Mouse (Mus musculus) spleen, postnatal 4 days (tissue): ENCODE results near the gene Car9.
"Not testable (repeated sequence)": the region's sequence is repeated elsewhere in the genome, so short reads cannot be mapped to it uniquely, and the experiment has no call there.

Experiments
- DNase-seq, 2 experiments: peaks; one replicate each; pipeline ENCODE4 v3.0.0; 2022; ENCODE audit warnings: low spot score in 2 of 2

Gene Car9

DNA sequence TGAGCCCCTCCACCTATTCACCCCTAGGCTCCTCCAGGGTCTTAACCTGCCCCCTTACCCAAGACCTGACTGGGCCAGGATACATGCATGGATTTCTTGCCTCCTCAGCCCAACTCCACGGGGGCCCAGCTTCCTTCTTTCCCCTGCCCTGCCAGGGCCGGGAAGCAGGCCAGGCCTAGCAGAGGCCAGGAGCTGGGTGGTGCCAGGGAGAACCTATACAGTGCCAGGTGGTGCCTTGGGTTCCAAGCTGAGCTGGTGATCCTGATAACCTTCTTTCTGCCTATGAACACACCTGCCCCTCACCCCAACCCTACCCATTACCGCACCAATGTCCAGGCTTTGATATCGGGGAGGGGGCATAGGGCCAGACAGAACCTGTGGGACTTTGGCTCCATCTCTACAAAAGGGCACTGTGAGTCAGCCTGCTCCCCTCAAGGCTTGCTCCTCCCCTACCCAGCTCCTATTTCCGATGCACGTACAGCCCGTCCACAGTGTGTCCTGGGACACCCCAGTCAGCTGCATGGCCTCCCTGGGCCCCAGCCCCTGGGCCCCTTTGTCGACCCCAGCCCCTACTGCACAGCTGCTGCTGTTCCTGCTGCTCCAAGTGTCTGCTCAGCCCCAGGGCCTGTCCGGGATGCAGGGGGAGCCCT is at the start of gene Car9:
Gene Car9 (plus strand): TSS at position 431 of the 650 bp plus-strand sequence.
- DNase-seq = no peak

- DNase-seq = peak; percentile 57 to 72
Measured at GRCm38 (mm10) chr4:43457124-43457523, 49.6 kb upstream of the Car9 start.

- no peak for DNase-seq
Measured at GRCm38 (mm10) chr4:43463102-43463501, 43.7 kb upstream of the Car9 start.

GRCm38 (mm10) chr4:43465935-43466334 is 40.8 kb upstream of the Car9 start:
- DNase-seq = no peak

GRCm38 (mm10) chr4:43466872-43467271 is 39.9 kb upstream of the Car9 start:
- DNase-seq = no peak

GRCm38 (mm10) chr4:43470301-43470700 is 36.5 kb upstream of the Car9 start:
- no peak for DNase-seq

DNA sequence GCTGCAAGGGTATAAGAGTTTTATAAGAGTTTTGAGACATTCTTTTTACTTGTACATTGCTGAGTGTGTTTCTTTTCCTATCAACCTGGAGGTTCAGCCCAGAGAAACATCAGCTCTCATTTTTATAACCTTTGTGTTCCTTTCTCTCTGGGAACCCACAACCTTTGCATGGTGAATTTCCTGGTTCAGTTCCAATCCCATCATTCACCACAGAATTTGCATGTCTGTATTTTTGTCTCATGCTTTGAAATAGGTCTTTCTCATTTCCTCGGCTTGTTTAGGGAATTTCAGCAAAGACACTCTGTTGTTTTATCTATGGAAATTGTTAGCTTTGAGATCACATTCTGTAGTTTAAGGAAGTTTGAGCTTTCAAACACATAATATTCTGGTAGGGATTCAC is 33.1 kb upstream of the Car9 start:
- DNase-seq = no peak

DNA sequence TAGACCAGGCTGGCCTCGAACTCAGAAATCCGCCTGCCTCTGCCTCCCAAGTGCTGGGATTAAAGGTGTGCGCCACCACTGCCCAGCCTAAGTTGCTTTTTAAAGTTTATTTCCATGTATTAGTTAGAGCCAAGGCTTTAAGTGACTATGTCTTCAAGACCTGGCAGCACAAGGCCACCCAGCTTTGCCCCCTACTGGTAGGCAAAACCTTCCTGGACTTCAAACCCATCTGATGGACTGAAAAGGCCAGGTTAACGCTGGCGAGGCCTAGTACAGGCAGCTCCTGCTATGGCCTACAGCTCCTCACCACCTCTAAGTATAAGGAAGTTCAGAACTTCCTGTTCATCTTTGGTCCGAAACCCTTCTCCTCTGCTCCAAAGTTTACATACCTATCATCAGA is 30.2 kb upstream of the Car9 start:
- DNase-seq = no peak

GRCm38 (mm10) chr4:43477857-43478533 is 28.8 kb upstream of the Car9 start:
- DNase-seq = peak; percentile 88 to 93

DNA sequence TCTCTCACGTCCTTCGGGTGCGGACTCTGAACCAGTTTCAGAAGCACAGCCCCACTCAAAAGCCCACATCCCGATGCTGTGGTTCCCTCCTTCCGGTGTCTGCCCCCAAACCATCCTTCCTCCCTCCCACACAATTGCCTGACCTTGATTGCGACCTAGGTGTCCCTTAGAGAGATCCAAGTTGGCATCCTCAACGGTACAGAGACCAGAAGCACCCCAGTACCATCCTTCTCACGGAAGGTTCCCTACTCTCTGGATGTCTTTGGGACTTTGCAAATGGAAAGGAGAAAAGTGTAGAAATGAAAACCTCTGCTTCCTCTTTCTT is 28.3 kb upstream of the Car9 start:
- DNase-seq = no peak

DNA sequence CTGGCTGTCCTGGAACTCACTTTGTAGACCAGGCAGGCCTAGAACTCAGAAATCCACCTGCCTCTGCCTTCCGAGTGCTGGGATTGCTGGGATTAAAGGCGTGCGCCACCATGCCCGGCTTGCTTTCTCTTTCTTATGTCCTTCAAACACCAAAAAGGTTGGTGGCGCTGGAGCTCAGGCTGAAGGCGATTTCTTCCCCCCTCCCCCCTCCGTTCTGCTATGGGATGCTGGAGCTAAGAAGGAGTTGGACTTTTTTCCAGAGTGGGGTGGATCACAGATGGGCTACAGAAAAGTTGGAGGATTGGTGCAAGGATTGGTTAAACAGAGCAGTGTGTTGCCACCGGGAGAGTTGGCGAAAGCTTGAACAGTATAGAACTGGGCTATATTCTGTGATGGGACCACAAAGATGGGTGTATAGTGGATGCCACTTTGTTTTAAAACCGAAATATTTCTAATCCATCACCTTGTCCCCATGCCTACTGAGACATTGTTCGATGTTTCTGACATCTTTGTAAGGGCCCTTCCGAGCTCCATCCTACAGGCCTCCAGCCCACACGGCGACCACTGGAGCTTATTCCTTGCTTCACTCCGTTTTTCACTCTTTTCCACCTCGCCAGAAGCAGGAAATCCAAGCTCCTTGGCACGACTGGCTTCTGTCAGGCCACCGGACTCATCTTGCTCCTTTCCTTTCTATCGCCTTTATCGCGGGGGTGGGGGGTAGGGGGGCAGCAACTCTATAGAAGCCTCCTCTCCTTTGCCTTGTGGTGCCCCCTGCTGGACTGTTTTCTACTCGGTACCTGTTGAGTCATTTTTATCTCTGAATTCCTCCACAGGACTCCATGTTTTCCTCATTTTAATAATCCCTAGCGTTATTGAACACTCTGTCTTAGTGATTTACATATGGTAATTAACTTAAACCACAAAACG is 27.6 kb upstream of the Car9 start:
- DNase-seq = peak; percentile 77 to 91

- DNase-seq = no peak
Measured at GRCm38 (mm10) chr4:43480985-43481384, 25.8 kb upstream of the Car9 start.

GRCm38 (mm10) chr4:43481894-43482456 is 24.8 kb upstream of the Car9 start:
- no peak for DNase-seq

DNA sequence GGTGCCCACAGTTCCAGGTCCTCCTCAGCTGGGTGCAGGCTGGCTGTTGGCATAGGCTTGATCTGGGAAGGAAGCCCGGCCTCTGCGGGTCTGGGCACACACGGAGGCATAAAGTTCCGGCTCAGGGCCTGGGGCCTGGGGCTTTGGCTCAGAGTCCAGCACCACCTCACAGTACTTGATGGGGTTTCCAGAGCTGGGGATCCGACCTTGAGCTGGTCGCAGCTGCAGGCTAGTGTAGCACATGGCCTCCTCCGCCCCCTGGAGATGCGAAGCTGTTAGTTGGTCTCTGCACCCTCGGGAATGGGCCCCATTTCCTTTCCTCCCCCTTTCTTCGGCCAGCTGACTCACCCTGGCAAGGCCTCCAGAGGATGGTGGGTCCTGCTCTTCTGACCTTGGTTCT is 24.2 kb upstream of the Car9 start:
- no peak for DNase-seq

DNA sequence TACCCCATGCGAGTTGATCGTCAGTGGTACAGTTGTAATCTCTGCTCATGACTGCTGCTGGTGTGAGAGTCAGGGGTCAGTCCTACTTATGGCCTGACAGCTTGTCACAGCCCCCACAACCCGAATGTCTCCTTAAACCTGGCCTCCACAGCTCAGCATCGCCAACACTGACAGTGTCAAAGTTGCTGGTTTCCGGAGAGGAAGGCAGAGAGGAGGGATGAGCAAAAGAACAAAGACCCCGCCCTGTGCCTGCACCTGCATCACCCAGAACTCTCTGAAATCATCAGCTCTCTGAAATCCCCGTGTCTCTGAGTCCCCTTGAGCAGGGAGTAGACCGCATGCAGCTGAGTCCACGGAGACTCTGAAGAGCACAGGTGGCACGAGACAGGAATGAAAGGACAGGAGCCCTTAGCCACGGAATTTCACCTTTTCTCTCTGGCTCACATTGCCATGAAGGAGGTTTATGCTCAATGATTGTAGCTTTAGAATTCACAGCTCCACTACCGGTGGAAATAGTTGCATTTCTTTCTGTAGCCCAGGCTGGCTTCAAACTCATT is 23.2 kb upstream of the Car9 start, which contains the start of gene Sit1:
Gene Sit1 (minus strand): TSS at position 200 of the 557 bp plus-strand sequence.
- DNase-seq = no peak

GRCm38 (mm10) chr4:43485666-43486065 is 21.1 kb upstream of the Car9 start:
- not testable (repeated sequence) for DNase-seq

GRCm38 (mm10) chr4:43489611-43490010 is 17.2 kb upstream of the Car9 start:
- no peak for DNase-seq

DNA sequence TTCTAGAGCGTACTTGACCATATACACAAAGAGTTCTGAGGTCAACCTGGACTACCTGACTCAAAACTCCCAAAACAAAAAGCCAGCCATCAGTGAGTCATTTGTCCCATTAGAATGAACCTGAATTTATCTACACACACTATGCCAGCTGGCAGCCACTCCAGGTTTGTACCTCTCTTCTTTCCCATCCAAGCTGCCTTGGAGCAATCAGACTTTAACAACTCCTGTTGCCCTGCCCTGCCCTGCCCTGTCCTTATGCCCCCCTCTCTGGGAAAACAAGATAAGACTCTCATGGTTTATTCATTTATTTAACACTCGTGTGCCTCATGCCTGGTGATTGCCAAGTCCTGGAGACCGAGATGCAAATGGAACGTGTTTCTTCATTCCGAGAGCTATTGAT is 16.0 kb upstream of the Car9 start:
- DNase-seq = no peak

GRCm38 (mm10) chr4:43492101-43492820 is 14.5 kb upstream of the Car9 start:
- no peak for DNase-seq

GRCm38 (mm10) chr4:43492821-43493185 is 14.0 kb upstream of the Car9 start, which contains the start of gene Ccdc107:
TSS of gene Ccdc107 (plus strand) at chr4:43492900.
- peak; percentile 90 to 92 for DNase-seq

DNA sequence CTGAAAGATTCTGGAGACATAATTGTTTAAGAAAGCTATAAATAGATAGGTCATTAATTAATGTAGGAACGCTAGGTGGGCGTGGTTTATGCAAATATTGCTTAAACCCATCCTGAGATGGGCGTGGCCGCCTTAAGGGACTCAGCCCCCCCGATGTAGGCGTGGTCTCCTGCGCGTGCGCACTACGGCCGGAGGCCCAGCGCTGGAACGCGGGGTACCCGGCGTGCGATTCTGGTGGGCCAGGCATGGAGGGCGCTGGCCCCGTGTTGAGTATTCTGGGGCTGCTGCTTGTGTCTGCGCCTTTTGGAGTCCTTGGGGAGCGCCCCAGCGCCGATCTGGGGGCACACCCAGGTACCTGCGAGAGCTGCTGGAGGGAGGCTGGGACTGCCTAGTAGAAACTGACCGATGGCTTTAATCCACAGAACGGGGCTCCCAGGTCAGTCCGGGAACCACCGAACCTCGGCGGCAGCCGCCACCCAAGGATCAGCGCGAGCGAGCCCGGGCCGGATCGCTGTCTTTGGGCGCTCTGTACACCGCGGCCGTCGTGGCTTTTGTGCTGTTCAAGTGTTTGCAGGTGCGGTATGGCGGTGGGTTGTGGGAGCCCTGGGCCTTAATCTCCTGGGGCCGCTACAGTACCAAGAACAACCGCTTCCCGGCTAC is 13.4 kb upstream of the Car9 start:
- peak; percentile 97 to 99 for DNase-seq
